Mouse (Mus musculus) myocyte (in vitro differentiated cells): ENCODE data around the gene Ppp1r3d.

ENCODE experiments used
- E2F4 ChIP-seq: IDR thresholded peaks from one replicate; pipeline ENCODE4 v1.6.1; 2011; ENCODE audit warnings: mild to moderate bottlenecking, control low read depth, moderate library complexity; ENCODE audit not compliant: insufficient read depth
- MAX ChIP-seq: IDR thresholded peaks from one replicate; pipeline ENCODE4 v1.6.1; 2011; ENCODE audit warnings: low read depth, mild to moderate bottlenecking, control low read depth
- MYOD1 ChIP-seq, 3 experiments: IDR thresholded peaks; one replicate each; pipeline ENCODE4 v1.6.1; 2011; ENCODE audit warnings: control low read depth in 2 of 3, low read depth in 2 of 3, mild to moderate bottlenecking in 2 of 3, moderate library complexity in 1 of 3; ENCODE audit not compliant: insufficient read length in 2 of 3, control insufficient read depth in 1 of 3
- POLR2A ChIP-seq: IDR thresholded peaks from one replicate; pipeline ENCODE4 v1.6.1; 2011; ENCODE audit warnings: low read depth, mild to moderate bottlenecking, control low read depth, moderate library complexity; ENCODE audit not compliant: insufficient read length
- SRF ChIP-seq: IDR thresholded peaks from one replicate; pipeline ENCODE4 v1.6.1; 2011; ENCODE audit warnings: low read depth; ENCODE audit not compliant: control insufficient read depth, insufficient read length

GRCm38 (mm10) chr2:178428676-178429075 lies 14.4 kb upstream of the Ppp1r3d start:
- no peak for TF ChIP-seq POLR2A
- no peak for TF ChIP-seq SRF
- TF ChIP-seq MYOD1 (IDR thresholded peaks at IDR 0.05; ENCODE audit: control insufficient read depth in 1 of 3, insufficient read length in 2 of 3, low read depth in 2 of 3), result no peak
- TF ChIP-seq MAX, result no peak
- TF ChIP-seq E2F4, result no peak
